Mouse (Mus musculus): ENCODE data around the gene Ms4a12. TPM values are rescaled to one million over a fixed set of nuclear protein-coding genes. Genes with fewer than 3 reads are reported as not detected.
"Not testable (repeated sequence)": the region's sequence is repeated elsewhere in the genome, so short reads cannot be mapped to it uniquely, and the experiment has no call there.

Gene Ms4a12
- not detected in 2 replicates for polyA plus RNA-seq (2014; fragmentation: Nextera tagmentation; extraction: Ambion mirVana)

DNA sequence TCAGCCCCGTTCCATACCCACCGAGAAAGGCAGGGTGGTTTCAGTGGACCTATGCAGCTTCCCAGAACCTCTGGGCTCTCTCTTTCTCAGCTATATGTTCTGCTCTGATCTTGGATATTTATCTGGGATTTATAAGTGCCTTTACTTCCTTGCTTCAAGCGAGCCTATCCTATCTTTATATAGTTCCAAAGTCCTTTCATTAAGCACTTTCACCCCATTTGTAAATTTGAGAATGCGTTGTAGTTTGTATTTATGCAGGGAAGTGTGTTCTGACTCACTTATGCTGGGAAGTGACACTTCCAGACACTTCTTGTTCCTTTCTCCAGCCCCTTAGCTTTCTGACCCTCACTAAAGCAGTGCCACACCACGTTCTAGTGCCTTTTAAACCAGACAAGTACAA lies at the start of gene Ms4a12:
Ms4a12 (minus strand) TSS at position 101 of the 400 bp plus-strand sequence.
- H3K4me3 ChIP-seq (ENCODE audit: low read depth, low read length), result no peak within 1 kb of the TSS
- no peak for ATAC-seq (ENCODE audit: insufficient read depth)
- no peak within 1 kb of the TSS for H3K9ac ChIP-seq
- H3K27me3 ChIP-seq (ENCODE audit: insufficient read depth, low read length), result no peaks in the 10 kb centered on the region
- 51% methylated on average over 5 of the region's 5 CpGs for WGBS
- H3K4me1 ChIP-seq (ENCODE audit: insufficient read depth), result no peaks in the 10 kb centered on the region
- H3K27ac ChIP-seq (ENCODE audit: low read depth), result no peak within 1 kb of the TSS
- TF ChIP-seq CTCF (IDR thresholded peaks at IDR 0.05; ENCODE audit: low read depth), result no peak
- H3K36me3 ChIP-seq (ENCODE audit: insufficient read depth), result no peaks in the 10 kb centered on the region
- H3K4me2 ChIP-seq, result no peak within 1 kb of the TSS
- no peak for DNase-seq
- no peaks in the 10 kb centered on the region for H3K9me3 ChIP-seq (ENCODE audit: low read depth, low read length)

- Histone ChIP-seq H3K9ac (no peak overlapping the region), H3K9me3 (ENCODE audit: low read depth, low read length) (no peaks in the 10 kb centered on the region), H3K36me3 (ENCODE audit: insufficient read depth) (no peaks in the 10 kb centered on the region), H3K27me3 (ENCODE audit: insufficient read depth, low read length) (no peaks in the 10 kb centered on the region), H3K27ac (ENCODE audit: low read depth) (no peak overlapping the region), H3K4me3 (ENCODE audit: low read depth, low read length) (no peak overlapping the region), H3K4me1 (ENCODE audit: insufficient read depth) (no peaks in the 10 kb centered on the region), H3K4me2 (no peak overlapping the region)
- 78% methylated on average over 3 of the region's 3 CpGs for WGBS
- ATAC-seq (ENCODE audit: insufficient read depth) (no peak), DNase-seq (no peak)
- no peak for TF ChIP-seq CTCF (IDR thresholded peaks at IDR 0.05; ENCODE audit: low read depth)
These were observed 48.0 kb upstream of the Ms4a12 start for GRCm38 (mm10) chr19:11280223-11280622.

DNA sequence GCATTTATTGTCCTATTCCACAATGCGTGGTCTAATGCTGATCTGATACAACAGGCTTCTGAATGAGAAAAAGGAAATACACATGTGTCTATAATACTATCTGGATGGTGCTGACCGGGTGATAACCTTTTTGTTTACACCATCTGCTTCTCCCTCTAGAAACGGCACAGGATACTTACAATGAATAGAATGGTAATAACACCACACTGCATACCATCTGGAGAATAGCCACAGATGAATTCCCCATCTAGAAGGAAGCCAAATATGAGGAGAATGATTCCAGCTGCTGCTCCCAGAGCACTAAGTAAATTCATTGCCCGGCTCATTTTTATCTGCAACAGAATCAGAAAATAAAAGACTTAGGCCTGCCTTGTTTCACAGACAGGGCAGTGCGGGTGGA lies 44.2 kb upstream of the Ms4a12 start:
- Histone ChIP-seq H3K9me3 (ENCODE audit: low read depth, low read length) (no peaks in the 10 kb centered on the region), H3K36me3 (ENCODE audit: insufficient read depth) (no peaks in the 10 kb centered on the region), H3K4me2 (no peak overlapping the region), H3K27me3 (ENCODE audit: insufficient read depth, low read length) (no peaks in the 10 kb centered on the region), H3K4me3 (ENCODE audit: low read depth, low read length) (no peak overlapping the region), H3K27ac (ENCODE audit: low read depth) (no peak overlapping the region), H3K4me1 (ENCODE audit: insufficient read depth) (no peaks in the 10 kb centered on the region), H3K9ac (no peak overlapping the region)
- ATAC-seq (ENCODE audit: insufficient read depth) (peak; percentile 47; the same call in 1 of the 2 replicates), DNase-seq (peak; percentile 64)
- WGBS, result 35% methylated on average over 5 of the region's 5 CpGs
- no peak for TF ChIP-seq CTCF (IDR thresholded peaks at IDR 0.05; ENCODE audit: low read depth)

DNA sequence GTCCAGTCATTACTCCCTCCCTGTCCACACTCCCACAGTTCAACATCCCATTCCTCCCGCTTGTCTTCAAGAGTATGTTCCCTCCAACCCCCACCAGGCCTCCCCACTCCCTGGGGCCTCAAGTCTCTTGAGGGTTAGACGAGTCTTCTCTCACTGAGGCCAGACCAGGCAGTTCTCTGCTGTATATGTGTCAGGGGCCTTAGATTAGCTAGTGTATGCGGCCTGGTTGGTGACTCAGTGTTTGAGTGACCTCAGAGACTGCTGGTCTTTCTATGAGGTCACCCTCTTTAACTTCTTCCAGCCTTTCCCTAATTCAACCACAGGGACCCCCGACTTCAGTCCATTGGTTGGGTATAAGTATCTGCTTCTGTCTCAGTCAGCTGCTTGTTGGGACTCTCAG lies 34.7 kb upstream of the Ms4a12 start:
- H3K4me1 ChIP-seq (ENCODE audit: insufficient read depth), result no peaks in the 10 kb centered on the region
- H3K4me2 ChIP-seq, result no peak overlapping the region
- no peak overlapping the region for H3K27ac ChIP-seq (ENCODE audit: low read depth)
- no peak overlapping the region for H3K9ac ChIP-seq
- no peaks in the 10 kb centered on the region for H3K27me3 ChIP-seq (ENCODE audit: insufficient read depth, low read length)
- no peaks in the 10 kb centered on the region for H3K9me3 ChIP-seq (ENCODE audit: low read depth, low read length)
- H3K4me3 ChIP-seq (ENCODE audit: low read depth, low read length), result no peak overlapping the region
- ATAC-seq (ENCODE audit: insufficient read depth) (no peak), DNase-seq (no peak)
- H3K36me3 ChIP-seq (ENCODE audit: insufficient read depth), result no peaks in the 10 kb centered on the region
- 77% methylated on average over 4 of the region's 4 CpGs for WGBS
- TF ChIP-seq CTCF (IDR thresholded peaks at IDR 0.05; ENCODE audit: low read depth), result no peak

- 81% methylated on average over 8 of the region's 8 CpGs for WGBS
- H3K4me2 ChIP-seq, result no peak within 1 kb of the TSS
- no peak for ATAC-seq (ENCODE audit: insufficient read depth)
These were observed 34.0 kb upstream of the Ms4a12 start, which contains the start of gene Ms4a1 for GRCm38 (mm10) chr19:11266052-11266845. TSS of gene Ms4a1 (minus strand) at chr19:11266241.

DNA sequence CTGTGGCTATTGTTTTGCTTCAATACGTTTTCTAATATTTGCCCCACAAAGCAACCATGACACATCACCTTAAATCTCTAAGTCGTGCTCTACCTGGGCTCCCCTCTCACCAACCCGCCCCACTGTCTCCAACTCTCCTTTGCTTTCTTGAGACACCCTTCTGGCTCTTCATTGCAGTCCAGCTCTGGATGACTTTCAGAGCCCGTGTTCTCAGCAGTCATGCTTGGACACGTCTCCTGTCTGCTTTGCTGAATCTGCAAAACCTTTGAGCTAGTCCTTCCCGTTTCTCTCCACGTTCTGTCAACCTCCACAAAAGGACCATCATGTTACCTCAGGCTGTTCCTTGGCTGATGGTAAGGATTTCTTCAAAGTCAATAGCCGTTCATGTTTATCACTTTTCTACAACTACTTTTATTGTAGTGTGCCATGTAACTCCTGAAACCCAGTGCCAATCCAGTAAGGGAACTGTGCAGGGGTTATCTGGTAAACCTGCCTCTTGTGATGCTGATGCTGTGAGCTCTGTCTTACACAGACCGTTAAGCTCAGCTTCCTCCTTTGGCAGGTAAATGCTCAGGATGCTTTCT lies 32.4 kb upstream of the Ms4a12 start:
- TF ChIP-seq CTCF (IDR thresholded peaks at IDR 0.05; ENCODE audit: low read depth), result no peak
- DNase-seq, result no peak
- H3K27me3 ChIP-seq (ENCODE audit: insufficient read depth, low read length), result no peaks in the 10 kb centered on the region
- no peak overlapping the region for H3K9ac ChIP-seq
- ATAC-seq (ENCODE audit: insufficient read depth), result no peak
- H3K36me3 ChIP-seq (ENCODE audit: insufficient read depth), result no peaks in the 10 kb centered on the region
- H3K4me3 ChIP-seq (ENCODE audit: low read depth, low read length), result no peak overlapping the region
- 77% methylated on average over 9 of the region's 9 CpGs for WGBS
- H3K27ac ChIP-seq (ENCODE audit: low read depth), result no peak overlapping the region
- no peaks in the 10 kb centered on the region for H3K4me1 ChIP-seq (ENCODE audit: insufficient read depth)
- H3K4me2 ChIP-seq, result no peak overlapping the region
- H3K9me3 ChIP-seq (ENCODE audit: low read depth, low read length), result no peaks in the 10 kb centered on the region

More at GRCm38 (mm10) chr19:11266052-11266845, 34.0 kb upstream of the Ms4a12 start, which contains the start of gene Ms4a1:
- TF ChIP-seq CTCF (IDR thresholded peaks at IDR 0.05; ENCODE audit: low read depth), result no peak
- H3K4me3 ChIP-seq (ENCODE audit: low read depth, low read length), result no peak within 1 kb of the TSS
- no peaks in the 10 kb centered on the region for H3K36me3 ChIP-seq (ENCODE audit: insufficient read depth)
- no peaks in the 10 kb centered on the region for H3K27me3 ChIP-seq (ENCODE audit: insufficient read depth, low read length)
- no peak for DNase-seq
- H3K9ac ChIP-seq, result no peak within 1 kb of the TSS
- no peak within 1 kb of the TSS for H3K27ac ChIP-seq (ENCODE audit: low read depth)
- H3K9me3 ChIP-seq (ENCODE audit: low read depth, low read length), result no peaks in the 10 kb centered on the region
- H3K4me1 ChIP-seq (ENCODE audit: insufficient read depth), result no peaks in the 10 kb centered on the region

DNA sequence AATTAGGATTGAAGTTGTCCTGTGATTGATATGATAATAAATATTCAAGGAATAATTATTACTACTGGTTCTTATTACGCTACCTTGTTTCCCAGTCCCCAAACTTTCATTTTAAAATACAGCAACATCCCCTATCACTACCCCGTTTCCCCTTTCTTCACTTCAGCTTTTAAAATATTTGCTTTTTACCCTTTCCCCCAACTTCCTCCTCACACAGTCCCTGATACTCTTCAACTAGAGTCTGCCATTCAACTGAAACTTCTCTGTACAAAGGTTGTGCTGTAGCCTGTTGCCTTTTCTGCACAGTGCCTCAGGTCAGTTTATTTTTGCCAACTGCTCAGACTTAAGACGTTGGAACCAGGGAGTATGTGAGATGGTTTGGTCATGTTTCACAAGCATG lies 31.3 kb upstream of the Ms4a12 start:
- Histone ChIP-seq H3K27me3 (ENCODE audit: insufficient read depth, low read length) (no peaks in the 10 kb centered on the region), H3K4me1 (ENCODE audit: insufficient read depth) (no peaks in the 10 kb centered on the region), H3K4me2 (no peak overlapping the region), H3K4me3 (ENCODE audit: low read depth, low read length) (no peak overlapping the region), H3K36me3 (ENCODE audit: insufficient read depth) (no peaks in the 10 kb centered on the region), H3K9ac (no peak overlapping the region), H3K27ac (ENCODE audit: low read depth) (no peak overlapping the region), H3K9me3 (ENCODE audit: low read depth, low read length) (no peaks in the 10 kb centered on the region)
- DNase-seq, result no peak
- TF ChIP-seq CTCF (IDR thresholded peaks at IDR 0.05; ENCODE audit: low read depth), result no peak
- WGBS, result 68% methylated on average over 3 of the region's 3 CpGs
- no peak for ATAC-seq (ENCODE audit: insufficient read depth)

GRCm38 (mm10) chr19:11262932-11263331 lies 30.7 kb upstream of the Ms4a12 start:
- H3K4me3 ChIP-seq (ENCODE audit: low read depth, low read length); H3K36me3 ChIP-seq (ENCODE audit: insufficient read depth); H3K9me3 ChIP-seq (ENCODE audit: low read depth, low read length); ATAC-seq (ENCODE audit: insufficient read depth); H3K4me1 ChIP-seq (ENCODE audit: insufficient read depth); DNase-seq; H3K27me3 ChIP-seq (ENCODE audit: insufficient read depth, low read length); H3K27ac ChIP-seq (ENCODE audit: low read depth); H3K9ac ChIP-seq; H3K4me2 ChIP-seq: not testable (repeated sequence)
- 61% methylated on average over 4 of the region's 4 CpGs for WGBS

Measured in lung, embryonic 14.5 days (tissue).